Mouse (Mus musculus) bone marrow macrophage, adult 2 months (primary cell): Measurements from ENCODE around the gene Ap4s1.

Experiments
- CTCF ChIP-seq: IDR thresholded peaks from 2 replicates; pipeline ENCODE4 v1.5.1; 2012; ENCODE audit warnings: low read depth, mild to moderate bottlenecking, low read length, moderate library complexity
- POLR2A ChIP-seq: IDR thresholded peaks from 2 replicates; pipeline ENCODE4 v1.6.1; 2012; ENCODE audit warnings: mild to moderate bottlenecking, low read depth, low read length, borderline replicate concordance

- TF ChIP-seq POLR2A = no peak
- TF ChIP-seq CTCF = no peak
Observed at GRCm38 (mm10) chr12:51655944-51656465, 34.8 kb upstream of the Ap4s1 start.
